Mouse (Mus musculus): ENCODE measurements at regions not wholly inside any gene's neighbourhood (a gene's known extent, or its start where the extent isn't known, plus 50 kb on each side); places are given as distances from the start of the nearest gene placed in this dataset.

DNA sequence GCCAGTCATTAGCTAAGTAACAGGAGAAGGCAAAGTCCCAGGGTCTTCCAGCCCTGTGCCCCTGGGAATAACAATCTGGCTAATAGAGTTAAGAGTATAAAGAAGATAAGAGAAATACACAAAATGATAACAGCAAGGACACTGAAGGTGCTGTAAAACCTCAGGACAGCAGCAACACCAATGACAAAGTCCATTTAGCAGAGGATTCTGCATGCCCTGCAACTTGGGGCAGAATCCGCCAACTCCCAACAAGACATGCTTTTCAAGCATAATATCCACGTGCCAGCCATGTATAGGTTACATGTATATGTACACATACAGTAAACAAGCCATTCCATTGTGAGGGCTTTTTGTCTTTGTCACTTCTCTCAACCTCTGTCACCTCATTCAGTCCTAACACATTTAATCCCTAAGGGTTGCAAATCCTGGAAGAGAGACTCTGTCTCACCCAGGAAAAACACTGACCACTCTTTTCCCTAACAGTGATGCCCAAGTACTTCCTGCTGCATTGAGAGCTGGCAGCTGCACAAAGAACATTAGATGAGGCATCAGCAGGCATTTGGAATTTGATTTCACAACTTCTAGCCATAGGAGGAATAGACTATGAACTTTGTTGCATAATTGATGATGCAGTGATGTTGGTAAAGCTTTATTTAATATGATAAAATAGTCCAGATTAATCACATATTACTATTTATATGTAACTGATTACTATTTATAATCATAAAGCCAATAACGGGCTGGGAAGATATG lies 105.8 kb upstream of the Slc4a7 start:
- H3K36me3 ChIP-seq = no peaks in the 10 kb centered on the region
- no peak overlapping the region for H3K9ac ChIP-seq
- no peak for ATAC-seq (ENCODE audit: extremely low read depth, insufficient number of reproducible peaks, low FRiP score, low TSS enrichment)
- H3K4me2 ChIP-seq = no peak overlapping the region
- H3K9me3 ChIP-seq = no peaks in the 10 kb centered on the region
- H3K4me1 ChIP-seq = no peaks in the 10 kb centered on the region
- 77% methylated on average over 3 of the region's 3 CpGs for WGBS
- H3K4me3 ChIP-seq = no peak overlapping the region
- no peak overlapping the region for H3K27ac ChIP-seq (replicated peaks)
- H3K27me3 ChIP-seq (replicated peaks) = no peaks in the 10 kb centered on the region

DNA sequence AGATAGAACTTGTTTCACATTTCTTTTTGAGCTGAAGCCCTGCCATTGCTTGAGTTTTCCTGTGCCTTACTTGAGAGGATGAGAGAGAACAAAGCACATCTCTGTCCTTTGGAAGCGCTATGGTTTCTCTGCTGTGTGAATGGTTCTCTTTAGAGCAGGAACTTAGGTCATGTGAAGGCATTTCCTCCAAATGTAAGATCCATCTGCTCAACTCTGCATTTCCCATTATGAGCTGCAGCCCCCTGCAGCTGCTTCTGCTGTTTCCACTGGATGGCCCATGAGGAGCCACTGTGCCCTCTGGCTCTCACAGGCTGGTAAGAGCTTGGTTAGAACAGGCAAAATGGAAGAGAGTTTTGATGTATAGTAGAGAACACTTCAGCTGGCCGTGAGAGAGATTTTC lies 102.5 kb upstream of the Slc4a7 start:
- H3K9ac ChIP-seq = no peak overlapping the region
- ATAC-seq (ENCODE audit: extremely low read depth, insufficient number of reproducible peaks, low FRiP score, low TSS enrichment) = no peak
- no peak overlapping the region for H3K4me2 ChIP-seq
- H3K4me1 ChIP-seq = no peaks in the 10 kb centered on the region
- H3K27me3 ChIP-seq (replicated peaks) = no peaks in the 10 kb centered on the region
- no peak overlapping the region for H3K27ac ChIP-seq (replicated peaks)
- H3K4me3 ChIP-seq = no peak overlapping the region
- no peaks in the 10 kb centered on the region for H3K36me3 ChIP-seq
- WGBS = 69% methylated on average over 2 of the region's 2 CpGs
- no peaks in the 10 kb centered on the region for H3K9me3 ChIP-seq

DNA sequence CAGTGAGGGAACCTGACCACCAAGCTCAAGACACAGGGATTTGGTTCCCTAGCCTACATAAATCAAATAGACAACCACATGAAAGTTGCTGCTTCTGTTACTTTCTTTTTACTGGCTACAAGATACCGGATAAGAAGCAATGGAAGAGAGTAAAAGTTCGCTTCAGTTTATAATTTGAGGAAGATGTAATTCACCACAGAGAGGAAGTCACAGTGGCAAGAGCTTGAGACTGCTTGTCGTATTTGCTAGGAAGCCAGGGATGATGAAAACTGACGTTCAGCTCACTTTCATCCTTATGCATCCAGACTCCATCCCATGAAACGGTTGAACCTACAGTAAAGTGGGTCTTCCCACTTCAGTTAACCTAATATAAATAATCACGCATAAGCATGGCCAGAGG lies 102.1 kb upstream of the Slc4a7 start:
- no peak for ATAC-seq (ENCODE audit: extremely low read depth, insufficient number of reproducible peaks, low FRiP score, low TSS enrichment)
- Histone ChIP-seq H3K27ac (replicated peaks) (no peak overlapping the region), H3K27me3 (replicated peaks) (no peaks in the 10 kb centered on the region), H3K9me3 (no peaks in the 10 kb centered on the region), H3K4me1 (no peaks in the 10 kb centered on the region), H3K4me2 (no peak overlapping the region), H3K4me3 (no peak overlapping the region), H3K9ac (no peak overlapping the region), H3K36me3 (no peaks in the 10 kb centered on the region)
- WGBS = 70% methylated on average over 6 of the region's 6 CpGs

DNA sequence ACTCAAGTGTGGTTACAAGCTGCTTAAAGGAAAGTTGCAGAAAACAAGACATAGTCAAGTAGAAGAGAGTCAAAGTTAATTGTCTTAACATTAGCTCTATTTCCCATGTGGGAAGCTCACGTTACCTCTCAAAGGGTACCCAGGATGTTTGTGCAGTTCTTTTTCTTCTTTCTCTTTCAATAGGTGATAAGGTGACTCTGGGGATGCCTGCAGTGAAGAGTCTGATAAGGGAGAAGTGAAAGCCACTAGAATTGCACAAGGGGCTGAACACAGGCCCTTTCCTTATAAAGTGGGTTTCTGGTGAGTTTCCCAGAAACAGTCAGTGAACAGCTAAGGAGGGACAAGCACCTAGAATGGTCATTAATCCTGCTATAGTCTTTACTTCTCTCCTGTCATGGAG lies 98.6 kb upstream of the Slc4a7 start:
- H3K27ac ChIP-seq (replicated peaks) = no peak overlapping the region
- no peaks in the 10 kb centered on the region for H3K9me3 ChIP-seq
- no peak overlapping the region for H3K4me3 ChIP-seq
- no peaks in the 10 kb centered on the region for H3K36me3 ChIP-seq
- H3K9ac ChIP-seq = no peak overlapping the region
- H3K27me3 ChIP-seq (replicated peaks) = no peaks in the 10 kb centered on the region
- H3K4me2 ChIP-seq = no peak overlapping the region
- 24% methylated on average over 1 of the region's 1 CpGs for WGBS
- H3K4me1 ChIP-seq = no peaks in the 10 kb centered on the region; the same call in 1 of the 2 replicates
- no peak for ATAC-seq (ENCODE audit: extremely low read depth, insufficient number of reproducible peaks, low FRiP score, low TSS enrichment)

DNA sequence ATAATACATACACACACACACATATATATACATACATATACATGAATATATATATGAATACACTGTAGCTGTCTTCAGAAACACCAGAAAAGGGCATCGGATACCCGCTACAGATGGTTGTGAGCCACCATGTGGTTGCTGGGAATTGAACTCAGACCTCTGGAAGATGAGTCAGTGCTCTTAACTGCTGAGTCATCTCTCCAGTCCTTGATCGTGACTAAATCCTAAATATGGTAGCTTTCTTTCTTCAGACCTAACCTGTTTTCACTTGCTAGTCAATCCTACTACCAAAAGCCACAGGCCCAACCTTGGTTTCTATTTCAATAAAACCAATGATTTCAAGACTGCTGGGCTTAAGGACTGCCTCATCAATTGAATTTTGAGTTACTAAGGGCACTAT lies 95.0 kb upstream of the Slc4a7 start:
- 89% methylated on average over 3 of the region's 3 CpGs for whole genome bisulfite sequencing

DNA sequence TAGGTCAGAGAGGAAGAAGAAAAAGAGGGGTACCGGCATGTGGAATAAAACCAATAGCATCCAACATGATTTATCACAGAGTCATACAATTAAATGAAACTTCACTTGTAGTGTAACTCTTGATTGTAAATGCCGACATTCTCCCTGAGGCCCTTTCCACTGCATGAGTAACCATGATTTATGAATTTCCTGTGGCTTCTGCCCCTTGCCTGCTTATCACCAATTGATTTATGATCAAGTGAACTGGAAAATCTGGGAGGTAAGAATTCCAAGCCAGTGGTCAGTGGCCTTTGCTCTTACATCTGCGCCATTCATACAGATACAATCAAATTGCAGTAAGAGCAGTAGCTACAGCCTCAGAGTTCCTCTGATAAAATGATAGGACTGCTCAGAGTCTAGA lies 89.8 kb upstream of the Slc4a7 start:
- Histone ChIP-seq H3K36me3 (no peaks in the 10 kb centered on the region), H3K27ac (replicated peaks) (no peak overlapping the region), H3K9ac (no peak overlapping the region), H3K4me3 (no peak overlapping the region), H3K27me3 (replicated peaks) (no peaks in the 10 kb centered on the region), H3K9me3 (no peaks in the 10 kb centered on the region), H3K4me1 (peaks cover 5% of the 10 kb centered on the region; the same call in 1 of the 2 replicates), H3K4me2 (no peak overlapping the region)
- ATAC-seq (ENCODE audit: extremely low read depth, insufficient number of reproducible peaks, low FRiP score, low TSS enrichment) = no peak
- 70% methylated on average over 3 of the region's 3 CpGs for WGBS

More for the DNA sequence above, 95.0 kb upstream of the Slc4a7 start:
- no peak overlapping the region for H3K27ac ChIP-seq (replicated peaks)
- H3K9me3 ChIP-seq = no peaks in the 10 kb centered on the region
- no peak overlapping the region for H3K4me3 ChIP-seq
- H3K4me2 ChIP-seq = no peak overlapping the region
- H3K4me1 ChIP-seq = peaks cover 5% of the 10 kb centered on the region; the same call in 1 of the 2 replicates
- ATAC-seq (ENCODE audit: extremely low read depth, insufficient number of reproducible peaks, low FRiP score, low TSS enrichment) = no peak
- no peak overlapping the region for H3K9ac ChIP-seq
- H3K36me3 ChIP-seq = no peaks in the 10 kb centered on the region
- no peaks in the 10 kb centered on the region for H3K27me3 ChIP-seq (replicated peaks)

DNA sequence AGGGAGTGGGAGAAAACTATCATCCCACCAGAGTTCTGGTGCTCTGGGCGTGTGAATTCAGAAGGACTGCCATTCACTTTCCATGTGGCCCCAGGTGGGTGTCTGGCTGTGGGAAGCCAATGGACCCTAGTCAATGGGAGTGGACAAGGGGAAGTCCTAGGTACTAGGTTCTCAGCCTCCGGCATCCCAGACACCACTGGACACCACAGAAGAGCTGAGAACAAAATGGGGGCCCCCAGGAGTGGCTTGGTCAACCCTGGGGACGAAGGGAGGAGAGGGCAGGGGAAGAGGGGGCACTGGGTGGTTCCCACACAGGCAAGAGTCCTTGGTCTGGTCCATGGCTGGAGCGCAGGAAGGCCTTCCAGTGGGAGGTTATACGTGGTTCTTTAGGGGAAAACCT lies 81.8 kb upstream of the Slc4a7 start:
- ATAC-seq (ENCODE audit: extremely low read depth, insufficient number of reproducible peaks, low FRiP score, low TSS enrichment) = no peak
- H3K9me3 ChIP-seq = no peaks in the 10 kb centered on the region
- no peaks in the 10 kb centered on the region for H3K27me3 ChIP-seq (replicated peaks)
- H3K4me1 ChIP-seq = no peaks in the 10 kb centered on the region
- no peak overlapping the region for H3K4me3 ChIP-seq
- no peak overlapping the region for H3K27ac ChIP-seq (replicated peaks)
- no peak overlapping the region for H3K9ac ChIP-seq
- no peaks in the 10 kb centered on the region for H3K36me3 ChIP-seq
- no peak overlapping the region for H3K4me2 ChIP-seq
- WGBS = 82% methylated on average over 5 of the region's 5 CpGs

DNA sequence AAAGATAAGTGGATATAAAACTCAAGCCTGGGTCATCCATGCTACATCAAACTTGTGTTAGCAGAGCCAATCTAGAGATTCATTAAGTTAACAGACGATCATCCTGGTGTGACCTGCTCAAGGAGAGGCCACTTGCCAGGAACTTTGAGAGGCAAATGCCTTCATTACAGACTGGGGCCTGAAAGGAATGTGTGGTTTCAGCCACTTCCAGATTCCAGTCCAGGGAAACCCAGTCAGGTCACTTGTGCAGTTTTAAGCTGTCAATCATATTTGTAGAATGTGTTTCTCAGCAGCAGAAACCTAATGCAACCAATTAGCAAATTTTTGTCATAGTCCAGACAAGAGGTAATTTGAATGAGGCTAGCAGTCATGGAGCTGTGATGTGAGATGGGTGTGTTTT lies 73.4 kb upstream of the Slc4a7 start:
- Histone ChIP-seq H3K9me3 (no peaks in the 10 kb centered on the region), H3K4me1 (peaks cover 15% of the 10 kb centered on the region), H3K27me3 (replicated peaks) (0 out of 2 replicates have a peak, but pooled peaks cover 3% of the 10 kb centered on the region), H3K4me2 (no peak overlapping the region), H3K9ac (no peak overlapping the region), H3K4me3 (no peak overlapping the region), H3K36me3 (no peaks in the 10 kb centered on the region), H3K27ac (replicated peaks) (no peak overlapping the region)
- no peak for ATAC-seq (ENCODE audit: extremely low read depth, insufficient number of reproducible peaks, low FRiP score, low TSS enrichment)
- 51% methylated on average over 1 of the region's 1 CpGs for WGBS

DNA sequence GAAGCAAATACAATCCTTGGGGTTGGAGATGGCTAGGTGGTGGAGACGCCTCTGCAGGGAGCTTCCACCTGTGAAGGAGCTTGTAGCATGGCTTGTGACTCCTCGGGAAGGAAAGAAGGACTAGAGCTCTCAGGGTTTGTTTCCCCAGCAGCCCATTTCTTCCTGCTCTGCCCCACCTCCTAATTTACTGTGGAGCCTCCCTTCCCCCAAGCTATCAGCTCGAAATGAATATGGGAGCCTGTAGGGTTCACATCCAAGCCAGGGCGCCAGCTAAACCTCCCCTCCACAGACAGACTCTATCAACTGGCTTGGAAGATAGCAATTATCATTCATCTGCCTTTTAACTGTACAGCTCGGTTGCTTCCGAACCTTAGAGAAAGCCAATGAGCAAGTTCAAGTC lies 70.3 kb upstream of the Slc4a7 start:
- WGBS = 36% methylated on average over 6 of the region's 6 CpGs
- Histone ChIP-seq H3K27me3 (replicated peaks) (0 out of 2 replicates have a peak, but pooled peaks cover 3% of the 10 kb centered on the region), H3K36me3 (no peaks in the 10 kb centered on the region), H3K4me1 (peaks cover 17% of the 10 kb centered on the region), H3K4me3 (no peak overlapping the region), H3K9ac (no peak overlapping the region), H3K27ac (replicated peaks) (no peak overlapping the region), H3K4me2 (peak overlapping the region; percentile 81; the same call in 1 of the 2 replicates), H3K9me3 (no peaks in the 10 kb centered on the region)
- no peak; the same call in 1 of the 2 replicates for ATAC-seq (ENCODE audit: extremely low read depth, insufficient number of reproducible peaks, low FRiP score, low TSS enrichment)

DNA sequence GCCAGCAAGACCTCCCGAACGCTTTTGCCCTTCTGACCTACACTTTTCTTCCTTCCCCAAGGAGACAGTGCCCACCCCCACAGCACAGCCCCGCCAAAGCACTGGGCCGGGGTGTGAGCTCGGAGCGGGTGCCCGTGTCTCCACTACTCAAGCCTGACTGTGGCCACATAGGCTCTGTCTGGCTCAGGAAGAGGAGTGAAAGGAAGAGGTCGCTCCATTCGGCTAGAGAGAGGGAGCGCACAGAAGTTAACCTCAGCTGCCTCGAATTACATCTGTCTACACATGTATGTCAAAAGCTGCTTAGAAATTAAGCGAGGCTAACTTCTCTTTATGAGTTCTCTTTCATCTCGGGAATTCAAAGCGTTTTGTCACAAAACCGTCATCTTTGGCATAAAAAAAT lies 69.6 kb upstream of the Slc4a7 start:
- ATAC-seq (ENCODE audit: extremely low read depth, insufficient number of reproducible peaks, low FRiP score, low TSS enrichment) = no peak; the same call in 1 of the 2 replicates
- no peak overlapping the region for H3K27ac ChIP-seq (replicated peaks)
- H3K4me3 ChIP-seq = peak overlapping the region; percentile 50
- 0 out of 2 replicates have a peak, but pooled peaks cover 3% of the 10 kb centered on the region for H3K27me3 ChIP-seq (replicated peaks)
- H3K9ac ChIP-seq = peak overlapping the region; percentile 71
- 2% methylated on average over 15 of the region's 15 CpGs for WGBS
- H3K9me3 ChIP-seq = no peaks in the 10 kb centered on the region
- no peaks in the 10 kb centered on the region for H3K36me3 ChIP-seq
- peak overlapping the region; percentile 81 for H3K4me2 ChIP-seq
- peaks cover 17% of the 10 kb centered on the region for H3K4me1 ChIP-seq

DNA sequence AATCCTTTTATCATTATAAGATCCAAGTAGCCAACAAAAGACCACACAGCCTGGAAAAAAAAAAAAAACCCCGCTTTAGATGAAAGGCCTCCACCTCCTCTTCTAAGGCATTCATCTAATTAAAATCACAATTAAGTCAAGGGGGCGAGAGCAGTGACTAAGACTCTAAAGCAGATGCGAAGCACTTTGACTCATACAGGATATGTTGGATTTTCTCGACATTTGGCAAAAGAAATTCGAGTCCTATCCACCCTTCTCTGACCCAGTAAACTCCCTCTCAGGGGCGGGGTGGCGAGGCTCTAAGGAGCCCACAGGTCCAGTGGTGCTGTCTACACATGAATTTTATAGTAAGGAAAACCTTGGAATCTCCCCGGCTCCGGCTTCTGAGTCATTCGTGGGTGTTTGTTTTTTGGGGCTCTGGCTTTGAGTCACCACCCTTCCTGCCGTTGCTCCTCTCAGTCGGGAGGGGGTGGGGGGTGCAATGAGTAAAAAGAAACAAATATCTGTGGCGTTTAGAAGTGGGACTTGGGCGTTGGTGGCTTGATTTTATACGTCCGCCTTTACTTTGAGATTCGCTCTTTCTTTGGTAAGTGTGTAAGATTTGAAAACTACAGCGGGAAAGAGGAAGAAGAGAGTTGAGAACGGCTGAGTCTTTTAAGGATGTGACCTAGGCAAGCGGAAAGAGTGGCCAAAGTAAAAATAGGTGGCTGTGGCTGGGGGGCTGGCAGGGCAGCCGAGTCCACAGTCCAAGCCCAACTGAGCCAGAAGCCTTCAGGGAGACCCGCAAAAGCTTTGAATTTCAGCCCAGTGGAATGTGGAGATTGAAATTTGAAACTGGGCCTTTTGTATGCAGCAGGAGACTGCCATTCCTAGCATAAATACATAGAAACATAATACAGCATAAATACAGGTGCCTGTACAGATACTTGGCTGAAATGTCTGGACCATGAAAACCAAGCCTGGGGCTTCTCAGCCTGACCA lies 68.8 kb upstream of the Slc4a7 start:
- Histone ChIP-seq H3K27me3 (replicated peaks) (0 out of 2 replicates have a peak, but pooled peaks cover 3% of the 10 kb centered on the region), H3K27ac (replicated peaks) (peak overlapping the region; percentile 48), H3K4me3 (peak overlapping the region; percentile 50), H3K9me3 (no peaks in the 10 kb centered on the region), H3K4me1 (peaks cover 17% of the 10 kb centered on the region), H3K4me2 (peak overlapping the region; percentile 81), H3K36me3 (no peaks in the 10 kb centered on the region), H3K9ac (peak overlapping the region; percentile 71)
- WGBS = 6% methylated on average over 22 of the region's 22 CpGs
- ATAC-seq (ENCODE audit: extremely low read depth, insufficient number of reproducible peaks, low FRiP score, low TSS enrichment) = no peak; the same call in 1 of the 2 replicates

Data from heart, embryonic 13.5 days (tissue).